Mouse (Mus musculus) adrenal gland (tissue): ENCODE data around the gene Sfrp4.
"Not testable (repeated sequence)": the region's sequence is repeated elsewhere in the genome, so short reads cannot be mapped to it uniquely, and the experiment has no call there.

Source experiments
- intact Hi-C: fragments of 180-260 bp; cut with DNase I; formaldehyde crosslinking; loops from one replicate; pipeline ENCODE4 v1.15.1; 2025
- long read RNA-seq, 2 experiments: library from polyadenylated mRNA; unstranded; transcript quantifications; one replicate each; pipeline ENCODE4 v2.0.0; 2020; ENCODE audit warnings: borderline replicate concordance in 1 of 2; ENCODE audit not compliant: insufficient replicate concordance in 1 of 2

The Sfrp4 gene
- long read RNA-seq, experiment 1, partial matches to known transcripts, result 0 of 4 reads
- long read RNA-seq, experiment 1, other reads (novel, unspliced or antisense), result 0 of 4 reads
- long read RNA-seq, experiment 2, transcript Sfrp4-201 (6 exons, 1,764 nt), result major isoform, 8 of 9 reads
- long read RNA-seq, experiment 2, partial matches to known transcripts, result 0 of 9 reads
- long read RNA-seq, experiment 2, other reads (novel, unspliced or antisense), result 1 of 9 reads

GRCm38 (mm10) chr13:19622573-19623227 lies at the start of gene Sfrp4:
Gene Sfrp4, plus strand, starts transcription at chr13:19623104.
- intact Hi-C loops, result no loop called here

- intact Hi-C loops, result not testable (repeated sequence)
Observed at GRCm38 (mm10) chr13:19574723-19575122, 48.2 kb upstream of the Sfrp4 start.

- intact Hi-C loops, result no loop called here
Observed at GRCm38 (mm10) chr13:19575947-19576346, 47.0 kb upstream of the Sfrp4 start.

- intact Hi-C loops, result no loop called here
Observed at GRCm38 (mm10) chr13:19590996-19591759, 31.7 kb upstream of the Sfrp4 start.

- intact Hi-C loops, result no loop called here
Observed at GRCm38 (mm10) chr13:19595141-19595540, 27.8 kb upstream of the Sfrp4 start.

GRCm38 (mm10) chr13:19599242-19599641 lies 23.7 kb upstream of the Sfrp4 start:
- intact Hi-C loops, result no loop called here

- intact Hi-C loops, result no loop called here
Observed at GRCm38 (mm10) chr13:19602531-19602930, 20.4 kb upstream of the Sfrp4 start.

- intact Hi-C loops, result no loop called here
Observed at GRCm38 (mm10) chr13:19603719-19604118, 19.2 kb upstream of the Sfrp4 start.

GRCm38 (mm10) chr13:19604916-19605315 lies 18.0 kb upstream of the Sfrp4 start:
- intact Hi-C loops, result no loop called here

GRCm38 (mm10) chr13:19608120-19608519 lies 14.8 kb upstream of the Sfrp4 start:
- intact Hi-C loops, result no loop called here

- intact Hi-C loops, result no loop called here
Observed at GRCm38 (mm10) chr13:19612348-19612747, 10.6 kb upstream of the Sfrp4 start.

- intact Hi-C loops, result no loop called here
Observed at GRCm38 (mm10) chr13:19612963-19613362, 9.9 kb upstream of the Sfrp4 start.

- intact Hi-C loops, result no loop called here
Observed at GRCm38 (mm10) chr13:19613426-19613825, 9.5 kb upstream of the Sfrp4 start.

GRCm38 (mm10) chr13:19614311-19614710 lies 8.6 kb upstream of the Sfrp4 start:
- intact Hi-C loops, result no loop called here

- intact Hi-C loops, result no loop called here
Observed at GRCm38 (mm10) chr13:19618081-19618480, 4.8 kb upstream of the Sfrp4 start.

- intact Hi-C loops, result no loop called here
Observed at GRCm38 (mm10) chr13:19618841-19619215, 4.1 kb upstream of the Sfrp4 start.

- intact Hi-C loops, result no loop called here
Observed at GRCm38 (mm10) chr13:19619216-19619927, 3.5 kb upstream of the Sfrp4 start, which contains the start of gene Epdr1. Gene Epdr1, minus strand, starts transcription at chr13:19619927.

- intact Hi-C loops, result no loop called here
Observed at GRCm38 (mm10) chr13:19623228-19623905, 463 bp downstream of the Sfrp4 start.

- intact Hi-C loops, result no loop called here
Observed at GRCm38 (mm10) chr13:19624632-19625320, 1.9 kb downstream of the Sfrp4 start.

- intact Hi-C loops, result no loop called here
Observed at GRCm38 (mm10) chr13:19626473-19626872, 3.6 kb downstream of the Sfrp4 start.
